Mouse (Mus musculus) kidney, embryonic 14.5 days (tissue): Measurements from ENCODE around the gene Arhgap1. TPM values are rescaled to one million over a fixed set of nuclear protein-coding genes. Genes with fewer than 3 reads are reported as not detected.

ENCODE experiments used
- ATAC-seq: fragments of 200-750 bp; cut with Nextera tagmentation; 2 replicates; pipeline ENCODE4 v1.8.0; 2017; ENCODE audit warnings: moderate number of reproducible peaks, mild to moderate bottlenecking, moderate TSS enrichment, moderate library complexity; ENCODE audit not compliant: low FRiP score, low TSS enrichment
- H3K27ac ChIP-seq: fragments of 300-500 bp; sonication (generic); 2 replicates; pipeline ENCODE4 v1.5.1; 2014; ENCODE audit warnings: low read depth, mild to moderate bottlenecking, low read length, moderate library complexity, mixed read lengths
- H3K27me3 ChIP-seq: fragments of 300-500 bp; sonication (generic); 2 replicates; pipeline ENCODE4 v1.6.1; 2014; ENCODE audit warnings: mild to moderate bottlenecking, low read length; ENCODE audit not compliant: control insufficient read depth, insufficient read depth
- H3K36me3 ChIP-seq: fragments of 300-500 bp; sonication (generic); 2 replicates; pipeline ENCODE4 v1.6.1; 2014; ENCODE audit warnings: low read length, mixed read lengths; ENCODE audit not compliant: control insufficient read depth, insufficient read depth
- H3K4me1 ChIP-seq: fragments of 300-500 bp; sonication (generic); 2 replicates; pipeline ENCODE4 v1.6.1; 2014; ENCODE audit warnings: low read length, mixed read lengths; ENCODE audit not compliant: control insufficient read depth, insufficient read depth
- H3K4me2 ChIP-seq: fragments of 300-500 bp; sonication (generic); replicated peaks from 2 replicates; pipeline ENCODE4 v1.6.1; 2014; ENCODE audit warnings: low read depth, mild to moderate bottlenecking, low read length
- H3K4me3 ChIP-seq: fragments of 300-500 bp; sonication (generic); 2 replicates; pipeline ENCODE4 v1.5.1; 2014; ENCODE audit warnings: mild to moderate bottlenecking, low read length
- H3K9ac ChIP-seq: fragments of 300-500 bp; sonication (generic); 2 replicates; pipeline ENCODE4 v1.6.1; 2014; ENCODE audit warnings: low read depth, mild to moderate bottlenecking, low read length, moderate library complexity
- H3K9me3 ChIP-seq: fragments of 300-500 bp; sonication (generic); 2 replicates; pipeline ENCODE4 v1.6.1; 2016; ENCODE audit warnings: low read length; ENCODE audit not compliant: control insufficient read depth
- WGBS: fragments of 180-500 bp; shearing (Covaris S2); extraction: QIAGEN DNeasy Blood & Tissue Kit; methylation state at CpG from one replicate; pipeline ENCODE4 v1.1.7; 2014; 5-methylcytosine and 5-hydroxymethylcytosine counted together
- polyA plus RNA-seq: library from polyadenylated mRNA; unstranded; fragments of >200 nt; fragmentation: Nextera tagmentation; extraction: Ambion mirVana; gene quantifications from 2 replicates; pipeline ENCODE4 v1.2.1, GENCODE M21; 2014

Gene Arhgap1
- polyA plus RNA-seq, 1 experiment from 2014 or later: 119 TPM

- Histone ChIP-seq H3K36me3 (peaks cover 16% of the 10 kb centered on the region), H3K9me3 (no peaks in the 10 kb centered on the region), H3K27me3 (no peaks in the 10 kb centered on the region), H3K27ac (no peak overlapping the region), H3K4me1 (no peaks in the 10 kb centered on the region), H3K9ac (no peak overlapping the region), H3K4me3 (no peak overlapping the region), H3K4me2 (no peak overlapping the region)
- no peak for ATAC-seq
- 87% methylated on average over 10 of the region's 10 CpGs for WGBS
Observed at GRCm38 (mm10) chr2:91695436-91696224, 46.0 kb downstream of the Arhgap1 start.

GRCm38 (mm10) chr2:91696225-91696590 lies 46.5 kb downstream of the Arhgap1 start:
- H3K27ac ChIP-seq: no peak overlapping the region

GRCm38 (mm10) chr2:91699225-91699624 lies 49.6 kb downstream of the Arhgap1 start:
- H3K9ac ChIP-seq: no peak overlapping the region
- no peak overlapping the region for H3K4me3 ChIP-seq
- no peaks in the 10 kb centered on the region for H3K4me1 ChIP-seq
- no peak for ATAC-seq
- peaks cover 8% of the 10 kb centered on the region; the same call in 1 of the 2 replicates for H3K36me3 ChIP-seq
- no peaks in the 10 kb centered on the region for H3K27me3 ChIP-seq
- no peaks in the 10 kb centered on the region for H3K9me3 ChIP-seq
- H3K27ac ChIP-seq: no peak overlapping the region
- 70% methylated on average over 1 of the region's 1 CpGs for WGBS
- no peak overlapping the region for H3K4me2 ChIP-seq

More at GRCm38 (mm10) chr2:91696225-91696590, 46.5 kb downstream of the Arhgap1 start:
- no peak overlapping the region for H3K9ac ChIP-seq
- H3K4me3 ChIP-seq: no peak overlapping the region
- no peak overlapping the region for H3K4me2 ChIP-seq
- peaks cover 13% of the 10 kb centered on the region; the same call in 1 of the 2 replicates for H3K36me3 ChIP-seq
- H3K4me1 ChIP-seq: no peaks in the 10 kb centered on the region
- no peak for ATAC-seq
- 90% methylated on average over 1 of the region's 1 CpGs for WGBS
- H3K9me3 ChIP-seq: no peaks in the 10 kb centered on the region
- no peaks in the 10 kb centered on the region for H3K27me3 ChIP-seq

GRCm38 (mm10) chr2:91701366-91701765 lies 51.7 kb downstream of the Arhgap1 start:
- Histone ChIP-seq H3K9ac (no peak overlapping the region), H3K36me3 (no peaks in the 10 kb centered on the region), H3K27me3 (no peaks in the 10 kb centered on the region), H3K4me2 (no peak overlapping the region), H3K4me1 (no peaks in the 10 kb centered on the region), H3K9me3 (no peaks in the 10 kb centered on the region), H3K4me3 (no peak overlapping the region), H3K27ac (no peak overlapping the region)
- ATAC-seq: no peak
- 91% methylated on average over 2 of the region's 2 CpGs for WGBS

- Histone ChIP-seq H3K4me2 (no peak overlapping the region), H3K9me3 (no peaks in the 10 kb centered on the region), H3K27me3 (no peaks in the 10 kb centered on the region), H3K4me3 (no peak overlapping the region), H3K4me1 (peaks cover 7% of the 10 kb centered on the region; the same call in 1 of the 2 replicates), H3K9ac (no peak overlapping the region), H3K27ac (no peak overlapping the region), H3K36me3 (no peaks in the 10 kb centered on the region)
- 86% methylated on average over 6 of the region's 6 CpGs for WGBS
- ATAC-seq: no peak
Observed at GRCm38 (mm10) chr2:91705736-91706135, 56.1 kb downstream of the Arhgap1 start.

GRCm38 (mm10) chr2:91706456-91706855 lies 56.8 kb downstream of the Arhgap1 start:
- no peak for ATAC-seq
- H3K4me3 ChIP-seq: no peak overlapping the region
- H3K27ac ChIP-seq: no peak overlapping the region
- H3K27me3 ChIP-seq: no peaks in the 10 kb centered on the region
- no peaks in the 10 kb centered on the region for H3K9me3 ChIP-seq
- no peak overlapping the region for H3K4me2 ChIP-seq
- no peak overlapping the region for H3K9ac ChIP-seq
- peaks cover 7% of the 10 kb centered on the region; the same call in 1 of the 2 replicates for H3K4me1 ChIP-seq
- H3K36me3 ChIP-seq: no peaks in the 10 kb centered on the region

- Histone ChIP-seq H3K9me3 (no peaks in the 10 kb centered on the region), H3K36me3 (no peaks in the 10 kb centered on the region), H3K27ac (no peak overlapping the region), H3K4me1 (peaks cover 7% of the 10 kb centered on the region; the same call in 1 of the 2 replicates), H3K4me3 (no peak overlapping the region), H3K4me2 (no peak overlapping the region), H3K9ac (no peak overlapping the region), H3K27me3 (no peaks in the 10 kb centered on the region)
- no peak for ATAC-seq
- WGBS: 96% methylated on average over 6 of the region's 6 CpGs
Observed at GRCm38 (mm10) chr2:91708361-91708760, 58.7 kb downstream of the Arhgap1 start.

GRCm38 (mm10) chr2:91710272-91711234 lies 60.9 kb downstream of the Arhgap1 start, which contains the start of the genes Atg13 and Harbi1:
Gene Atg13, minus strand, starts transcription at chr2:91710576.
Gene Harbi1, plus strand, starts transcription at chr2:91710852.
- Histone ChIP-seq H3K9me3 (no peaks in the 10 kb centered on the region), H3K4me1 (peaks cover 7% of the 10 kb centered on the region; the same call in 1 of the 2 replicates), H3K4me3 (peak within 1 kb of the TSS; percentile 98), H3K4me2 (peak within 1 kb of the TSS; percentile 76), H3K9ac (peak within 1 kb of the TSS; percentile 84), H3K27me3 (no peaks in the 10 kb centered on the region), H3K27ac (peak within 1 kb of the TSS; percentile 79), H3K36me3 (0 out of 2 replicates have a peak, but pooled peaks cover 3% of the 10 kb centered on the region)
- peak; percentile 99 for ATAC-seq
- WGBS: under 1% methylated on average over 66 of the region's 66 CpGs
